15 mouse cellular contexts compared by ENCODE assay signal in genomic region chr9:106675965-106676364, GRCm38 (mm10). TPM values are rescaled to one million over a fixed set of nuclear protein-coding genes. Genes with fewer than 3 reads are reported as not detected.
DNase-seq lines count a peak whose midpoint lies in the region; ATAC-seq and TF ChIP-seq lines count a peak whose summit lies in the region.
"Had no signal": no experiment of that assay in that cellular context is flagged by ENCODE, and none has a peak within 500 bp of the region (broad histone marks: within the 10 kb centered on the region; RNA-seq: fewer than 3 reads in every experiment).

No protein-coding gene starts in this region.

- no peak overlapping the region for H3K4me3 ChIP-seq in forebrain, embryonic 11.5 days (ENCODE audit: low read depth, low read length)
- no peak overlapping the region for H3K4me3 ChIP-seq in forebrain, embryonic 10.5 days
- no peak overlapping the region for H3K4me3 ChIP-seq in left cerebral cortex, adult 2 months
- no peak overlapping the region for H3K4me3 ChIP-seq in lung, postnatal 0 days (ENCODE audit: low read depth, low read length)
- H3K4me3 ChIP-seq: embryonic facial prominence, embryonic 12.5 days had no signal

- H3K36me3 ChIP-seq in forebrain, embryonic 11.5 days (ENCODE audit: control insufficient read depth, insufficient read depth, low read length), result no peaks in the 10 kb centered on the region; the same call in 1 of the 2 replicates
- peaks cover 56% of the 10 kb centered on the region for H3K36me3 ChIP-seq in forebrain, embryonic 10.5 days (replicated peaks)
- peaks cover 22% of the 10 kb centered on the region; the same call in 1 of the 2 replicates for H3K36me3 ChIP-seq in lung, postnatal 0 days (ENCODE audit: insufficient read depth, low read length)

- no peak for TF ChIP-seq CTCF in left cerebral cortex, adult 2 months (IDR thresholded peaks at IDR 0.05)
- no peak for TF ChIP-seq CTCF in lung, postnatal 0 days (IDR thresholded peaks at IDR 0.05)

- intact Hi-C loops in left cerebral cortex, adult 2 months (cut with DNase I), result no loop called here
- intact Hi-C loops in left cerebral cortex, postnatal 4 days (cut with DNase I), result loop anchor here (10.0 kb wide), 1 partner anchor 139 kb away; no protein-coding TSS in a partner anchor
- intact Hi-C loops in heart, postnatal 14 days (cut with DNase I), result loop anchor here (5.0 kb wide), 1 partner anchor 616 kb away; no protein-coding TSS in a partner anchor

- H3K4me2 ChIP-seq in forebrain, embryonic 11.5 days (ENCODE audit: low read depth, low read length, severe bottlenecking), result no peak overlapping the region
- no peak overlapping the region for H3K4me2 ChIP-seq in lung, postnatal 0 days (replicated peaks; ENCODE audit: low read depth, low read length)
- H3K4me2 ChIP-seq: embryonic facial prominence, embryonic 12.5 days had no signal

- WGBS in forebrain, embryonic 11.5 days, result 81% methylated on average over 9 of the region's 9 CpGs
- WGBS in forebrain, embryonic 10.5 days, result 74% methylated on average over 9 of the region's 9 CpGs
- 73% methylated on average over 9 of the region's 9 CpGs for WGBS in lung, postnatal 0 days

- ATAC-seq in forebrain, embryonic 11.5 days (replicated peaks; ENCODE audit: low FRiP score), result 0 out of 2 replicates have a peak, but pooled peaks have one; percentile 15
- ATAC-seq in lung, postnatal 0 days, result peak; percentile 24; the same call in 1 of the 2 replicates

- no peaks in the 10 kb centered on the region for H3K27me3 ChIP-seq in forebrain, embryonic 11.5 days (ENCODE audit: control insufficient read depth, insufficient read depth, low read length)
- H3K27me3 ChIP-seq in forebrain, embryonic 10.5 days (ENCODE audit: poor library complexity, severe bottlenecking), result no peaks in the 10 kb centered on the region
- no peaks in the 10 kb centered on the region for H3K27me3 ChIP-seq in lung, postnatal 0 days (replicated peaks; ENCODE audit: insufficient read depth, low read length)
- H3K27me3 ChIP-seq: embryonic facial prominence, embryonic 12.5 days had no signal

- H3K27ac ChIP-seq in forebrain, embryonic 11.5 days (ENCODE audit: low read depth, low read length), result no peak overlapping the region
- no peak overlapping the region for H3K27ac ChIP-seq in forebrain, embryonic 10.5 days
- peak overlapping the region; percentile 41 for H3K27ac ChIP-seq in left cerebral cortex, adult 2 months
- no peak overlapping the region for H3K27ac ChIP-seq in lung, postnatal 0 days (ENCODE audit: low read length)
- H3K27ac ChIP-seq: embryonic facial prominence, embryonic 12.5 days; macrophage had no signal

- no peaks in the 10 kb centered on the region for H3K4me1 ChIP-seq in forebrain, embryonic 11.5 days (replicated peaks; ENCODE audit: control insufficient read depth, insufficient read depth, low read length)
- no peaks in the 10 kb centered on the region for H3K4me1 ChIP-seq in forebrain, embryonic 10.5 days
- H3K4me1 ChIP-seq in lung, postnatal 0 days (ENCODE audit: insufficient read depth, low read depth, low read length), result no peaks in the 10 kb centered on the region
- H3K4me1 ChIP-seq: embryonic facial prominence, embryonic 12.5 days had no signal

- DNase-seq in forebrain, embryonic 11.5 days (ENCODE audit: low spot score), result no peak
- no peak for DNase-seq in forebrain, embryonic 10.5 days (ENCODE audit: extremely low spot score, low spot score)
- peak in 1 of 2 experiments; percentile 44 for DNase-seq in left cerebral cortex, adult 2 months (ENCODE audit: extremely low spot score in 1 of 2, low spot score in 2 of 2)
- DNase-seq in left cerebral cortex, postnatal 4 days, result no peak
- DNase-seq in R1 (ENCODE audit: low read depth, low spot score), result peak; percentile 43
- DNase-seq in lung, postnatal 0 days (ENCODE audit: low spot score), result no peak
- DNase-seq in gastrocnemius, adult 8-10 months (ENCODE audit: low spot score in 2 of 2), result no peak
- no peak for DNase-seq in heart, postnatal 14 days

- no peaks in the 10 kb centered on the region for H3K9me3 ChIP-seq in forebrain, embryonic 11.5 days (ENCODE audit: control insufficient read depth, low read length)
- H3K9me3 ChIP-seq in forebrain, embryonic 10.5 days, result no peaks in the 10 kb centered on the region
- H3K9me3 ChIP-seq in lung, postnatal 0 days (ENCODE audit: low read length), result no peaks in the 10 kb centered on the region
- H3K9me3 ChIP-seq: embryonic facial prominence, embryonic 12.5 days had no signal

- H3K9ac ChIP-seq in forebrain, embryonic 11.5 days (ENCODE audit: low read length), result no peak overlapping the region
- no peak overlapping the region for H3K9ac ChIP-seq in lung, postnatal 0 days (replicated peaks; ENCODE audit: low read depth)
- H3K9ac ChIP-seq: embryonic facial prominence, embryonic 12.5 days had no signal

- TF ChIP-seq EP300 in lung, postnatal 0 days (IDR thresholded peaks at IDR 0.05), result no peak

RNA-seq across cellular contexts. Expression of gene Tex264, which starts 9.8 kb away (rescaled TPM):
- 29.2 and 31.9 TPM in 2 replicates for polyA plus RNA-seq in forebrain, embryonic 11.5 days (2014; fragmentation: Nextera tagmentation; extraction: Ambion mirVana)
- 25.6 and 26.5 TPM in 2 replicates for polyA plus RNA-seq in forebrain, embryonic 10.5 days (2016; fragmentation: Nextera tagmentation; extraction: Ambion mirVana)
- total RNA-seq in left cerebral cortex, adult 2 months (2021), result 10 to 100 TPM; 92.2 to 98.1 TPM
- total RNA-seq in left cerebral cortex, postnatal 4 days (2021), result 10 to 100 TPM; 66.4 to 69.2 TPM
- polyA plus RNA-seq in lung, postnatal 0 days (2015; fragmentation: Nextera tagmentation; extraction: Ambion mirVana), result 63.5 and 67.7 TPM in 2 replicates
- total RNA-seq in gastrocnemius, adult 8-10 months (2022), result 10 to 100 TPM; 28.1 to 37.7 (median 33.5) TPM
- total RNA-seq in heart, postnatal 14 days (2021), result 10 to 100 TPM; 35.1 to 39.4 TPM

RNA-seq across cellular contexts. Expression of gene Grm2, which starts 20.1 kb away (rescaled TPM):
- 3.3 TPM in 2 replicates for polyA plus RNA-seq in forebrain, embryonic 11.5 days (2014; fragmentation: Nextera tagmentation; extraction: Ambion mirVana)
- 1.1 and 1.3 TPM in 2 replicates for polyA plus RNA-seq in forebrain, embryonic 10.5 days (2016; fragmentation: Nextera tagmentation; extraction: Ambion mirVana)
- 10 to 100 TPM; 57.0 to 60.5 TPM for total RNA-seq in left cerebral cortex, adult 2 months (2021)
- 10 to 100 TPM; 43.6 to 48.3 TPM for total RNA-seq in left cerebral cortex, postnatal 4 days (2021)
- polyA plus RNA-seq in lung, postnatal 0 days (2015; fragmentation: Nextera tagmentation; extraction: Ambion mirVana), result not detected in 2 replicates
- not detected for total RNA-seq in gastrocnemius, adult 8-10 months (2022)
- not detected for total RNA-seq in heart, postnatal 14 days (2021)
- total RNA-seq: adrenal gland, postnatal 25 days had no signal
- polyA plus RNA-seq: heart, embryonic 14.5 days; macrophage; spleen, adult 2 months had no signal

RNA-seq across cellular contexts. Expression of gene Iqcf6, which starts 49.6 kb away (rescaled TPM):
- not detected in 2 replicates for polyA plus RNA-seq in forebrain, embryonic 11.5 days (2014; fragmentation: Nextera tagmentation; extraction: Ambion mirVana)
- not detected in 2 replicates for polyA plus RNA-seq in forebrain, embryonic 10.5 days (2016; fragmentation: Nextera tagmentation; extraction: Ambion mirVana)
- not detected for total RNA-seq in left cerebral cortex, adult 2 months (2021)
- total RNA-seq in left cerebral cortex, postnatal 4 days (2021), result not detected
- not detected in 2 replicates for polyA plus RNA-seq in lung, postnatal 0 days (2015; fragmentation: Nextera tagmentation; extraction: Ambion mirVana)
- not detected for total RNA-seq in gastrocnemius, adult 8-10 months (2022)
- total RNA-seq in heart, postnatal 14 days (2021), result not detected
- total RNA-seq: adrenal gland, postnatal 25 days; left cerebral cortex, postnatal 14 days had no signal
- polyA plus RNA-seq: embryonic facial prominence, embryonic 12.5 days; heart, embryonic 14.5 days; macrophage; neural tube, embryonic 14.5 days; spleen, adult 2 months had no signal

Comparison
In these comparisons a context has a peak if more than half of its experiments do, and no peak if none do; other contexts are left out.
1. RNA of gene Grm2, which starts 20.1 kb away (total RNA-seq): 57.0 to 60.5 TPM in left cerebral cortex, adult 2 months and 43.6 to 48.3 TPM in left cerebral cortex, postnatal 4 days; not detected in gastrocnemius, adult 8-10 months and not detected in heart, postnatal 14 days; every median in the first group is over 10 times any median in the second.